Mouse (Mus musculus) liver, adult 2 months (tissue): ENCODE measurements around the gene Fbxw27. TPM values are rescaled to one million over a fixed set of nuclear protein-coding genes. Genes with fewer than 3 reads are reported as not detected.
"Not testable (repeated sequence)": the region's sequence is repeated elsewhere in the genome, so short reads cannot be mapped to it uniquely, and the experiment has no call there.

Experiments used
- DNase-seq: peaks from one replicate; pipeline ENCODE4 v3.0.0-alpha.2; 2011; ENCODE audit warnings: low read depth, low spot score; ENCODE audit errors: extremely low read depth
- H3K27ac ChIP-seq: fragments of 200-500 bp; replicated peaks from 2 replicates; pipeline ENCODE4 v1.5.1; 2012; ENCODE audit warnings: low read depth, mild to moderate bottlenecking, control low read depth, inconsistent platforms, low read length; ENCODE audit not compliant: insufficient read depth
- H3K27me3 ChIP-seq: fragments of 200-500 bp; 2 replicates; pipeline ENCODE4 v1.6.1; 2012; ENCODE audit warnings: mild to moderate bottlenecking, moderate library complexity, low read length, inconsistent platforms; ENCODE audit not compliant: control insufficient read depth, insufficient read depth
- H3K36me3 ChIP-seq: fragments of 200-500 bp; 2 replicates; pipeline ENCODE4 v1.6.1; 2012; ENCODE audit warnings: low read length, inconsistent platforms; ENCODE audit not compliant: control insufficient read depth, insufficient read depth
- H3K4me1 ChIP-seq: fragments of 200-500 bp; 2 replicates; pipeline ENCODE4 v1.6.1; 2011; ENCODE audit warnings: low read length; ENCODE audit not compliant: control insufficient read depth, insufficient read depth
- H3K4me3 ChIP-seq: fragments of 200-500 bp; 2 replicates; pipeline ENCODE4 v1.5.1; 2011; ENCODE audit warnings: low read depth, mild to moderate bottlenecking, control low read depth, low read length, moderate library complexity; ENCODE audit not compliant: insufficient read depth
- H3K79me2 ChIP-seq: fragments of 200-500 bp; 2 replicates; pipeline ENCODE4 v1.6.1; 2012; ENCODE audit warnings: inconsistent platforms, mild to moderate bottlenecking, low read length, moderate library complexity; ENCODE audit not compliant: control insufficient read depth, insufficient read depth
- H3K9ac ChIP-seq: fragments of 200-500 bp; 2 replicates; pipeline ENCODE4 v1.6.1; 2012; ENCODE audit warnings: low read depth, mild to moderate bottlenecking, control low read depth, inconsistent platforms, low read length
- CTCF ChIP-seq: fragments of 200-500 bp; IDR thresholded peaks from 2 replicates; pipeline ENCODE4 v1.5.1; 2011; ENCODE audit warnings: low read depth, low read length, control low read depth
- POLR2A ChIP-seq: fragments of 200-500 bp; IDR thresholded peaks from 2 replicates; pipeline ENCODE4 v1.6.1; 2011; ENCODE audit warnings: low read length, control low read depth; ENCODE audit not compliant: insufficient read depth; ENCODE audit errors: extremely low read depth
- WGBS: fragments of 180-500 bp; shearing (Covaris S2); methylation state at CpG from one replicate; pipeline ENCODE4 v1.1.7; 2018; 5-methylcytosine and 5-hydroxymethylcytosine counted together
- polyA plus RNA-seq: library from polyadenylated mRNA; depleted of rRNA; stranded (reverse); fragments of >200 nt; gene quantifications from 2 replicates; pipeline ENCODE4 v1.2.3, GENCODE M21; 2012; rRNA removed
- total RNA-seq: library from RNA; depleted of rRNA; stranded (reverse); fragments of >200 nt; gene quantifications from 2 replicates; pipeline ENCODE4 v1.2.3, GENCODE M21; 2014; rRNA removed

Gene Fbxw27
- total and polyA plus RNA-seq, 2 experiments: not detected

GRCm38 (mm10) chr9:109798051-109798450, 7.6 kb upstream of the Fbxw27 start:
- 83% methylated on average over 1 of the region's 1 CpGs for WGBS
- no peaks in the 10 kb centered on the region for H3K79me2 ChIP-seq
- H3K4me1 ChIP-seq: no peaks in the 10 kb centered on the region
- no peak for TF ChIP-seq POLR2A
- peak; percentile 57 for TF ChIP-seq CTCF
- H3K36me3 ChIP-seq: no peaks in the 10 kb centered on the region
- no peak overlapping the region for H3K4me3 ChIP-seq
- H3K27me3 ChIP-seq: no peaks in the 10 kb centered on the region
- H3K27ac ChIP-seq: no peak overlapping the region
- peak; percentile 2 for DNase-seq
- no peak overlapping the region for H3K9ac ChIP-seq

- 76% methylated on average over 2 of the region's 2 CpGs for WGBS
- Histone ChIP-seq H3K79me2 (no peaks in the 10 kb centered on the region), H3K4me1 (no peaks in the 10 kb centered on the region), H3K27me3 (no peaks in the 10 kb centered on the region), H3K27ac (no peak overlapping the region), H3K36me3 (no peaks in the 10 kb centered on the region), H3K4me3 (no peak overlapping the region), H3K9ac (no peak overlapping the region)
- DNase-seq: no peak
- no peak for TF ChIP-seq CTCF
- TF ChIP-seq POLR2A: no peak
Measured at GRCm38 (mm10) chr9:109795811-109796210, 5.3 kb upstream of the Fbxw27 start.

GRCm38 (mm10) chr9:109795221-109795620, 4.8 kb upstream of the Fbxw27 start:
- H3K27me3 ChIP-seq: no peaks in the 10 kb centered on the region
- WGBS: 95% methylated on average over 2 of the region's 2 CpGs
- TF ChIP-seq CTCF: no peak
- no peak for TF ChIP-seq POLR2A
- no peak overlapping the region for H3K4me3 ChIP-seq
- no peaks in the 10 kb centered on the region for H3K36me3 ChIP-seq
- DNase-seq: no peak
- H3K27ac ChIP-seq: no peak overlapping the region
- no peaks in the 10 kb centered on the region for H3K79me2 ChIP-seq
- no peak overlapping the region for H3K9ac ChIP-seq
- no peaks in the 10 kb centered on the region for H3K4me1 ChIP-seq

- DNase-seq, H3K36me3 ChIP-seq, H3K79me2 ChIP-seq, H3K4me1 ChIP-seq, H3K4me3 ChIP-seq, H3K27me3 ChIP-seq, H3K27ac ChIP-seq, H3K9ac ChIP-seq: not testable (repeated sequence)
- WGBS: 75% methylated on average over 1 of the region's 1 CpGs
Measured at GRCm38 (mm10) chr9:109766841-109767240, 23.6 kb downstream of the Fbxw27 start.

GRCm38 (mm10) chr9:109745989-109746388, 44.5 kb downstream of the Fbxw27 start, which contains the start of gene Fbxw26:
Fbxw26 (minus strand) TSS chr9:109746089.
- not testable (repeated sequence) for H3K27me3 ChIP-seq, H3K27ac ChIP-seq, H3K4me3 ChIP-seq, DNase-seq, H3K4me1 ChIP-seq, H3K9ac ChIP-seq, H3K79me2 ChIP-seq, H3K36me3 ChIP-seq
- 87% methylated on average over 3 of the region's 3 CpGs for WGBS

Other genes starting within 250 kb of the Fbxw27 start
- gene Fbxw15, start 222.4 kb downstream of the Fbxw27 start, total RNA-seq: not detected in 2 replicates
- not detected in 2 replicates for gene Fbxw15, start 222.4 kb downstream of the Fbxw27 start, polyA plus RNA-seq
- not detected in 2 replicates for gene Fbxw24, start 164.6 kb downstream of the Fbxw27 start, total RNA-seq
- gene Fbxw24, start 164.6 kb downstream of the Fbxw27 start, polyA plus RNA-seq: not detected in 2 replicates
- gene Fbxw25, start 126.0 kb downstream of the Fbxw27 start, total RNA-seq: not detected in 2 replicates
- gene Fbxw25, start 126.0 kb downstream of the Fbxw27 start, polyA plus RNA-seq: not detected in 2 replicates
- gene Fbxw18, start 88.0 kb downstream of the Fbxw27 start, total RNA-seq: not detected in 2 replicates
- not detected in 2 replicates for gene Fbxw18, start 88.0 kb downstream of the Fbxw27 start, polyA plus RNA-seq
- not detected in 2 replicates for gene Fbxw26, start 44.6 kb downstream of the Fbxw27 start, total RNA-seq
- not detected in 2 replicates for gene Fbxw26, start 44.6 kb downstream of the Fbxw27 start, polyA plus RNA-seq
- gene Spink8, start 21.6 kb upstream of the Fbxw27 start, total RNA-seq: not detected in 2 replicates
- not detected in 2 replicates for gene Spink8, start 21.6 kb upstream of the Fbxw27 start, polyA plus RNA-seq
- gene Nme6, start 42.1 kb upstream of the Fbxw27 start, total RNA-seq: 27.6 and 38.6 TPM in 2 replicates
- 30.1 and 44.5 TPM in 2 replicates for gene Nme6, start 42.1 kb upstream of the Fbxw27 start, polyA plus RNA-seq
- not detected in 2 replicates for gene Camp, start 58.9 kb upstream of the Fbxw27 start, total RNA-seq
- gene Camp, start 58.9 kb upstream of the Fbxw27 start, polyA plus RNA-seq: 0.17 and 0.45 TPM in 2 replicates
- 0.92 and 2.1 TPM in 2 replicates for gene Cdc25a, start 84.9 kb upstream of the Fbxw27 start, total RNA-seq
- gene Cdc25a, start 84.9 kb upstream of the Fbxw27 start, polyA plus RNA-seq: 0.73 and 0.87 TPM in 2 replicates
- gene Map4, start 140.8 kb upstream of the Fbxw27 start, total RNA-seq: 16.8 and 19.3 TPM in 2 replicates
- 43.2 and 50.9 TPM in 2 replicates for gene Map4, start 140.8 kb upstream of the Fbxw27 start, polyA plus RNA-seq